ENCODE assay signal across 8 mouse cellular contexts in the genomic region with DNA sequence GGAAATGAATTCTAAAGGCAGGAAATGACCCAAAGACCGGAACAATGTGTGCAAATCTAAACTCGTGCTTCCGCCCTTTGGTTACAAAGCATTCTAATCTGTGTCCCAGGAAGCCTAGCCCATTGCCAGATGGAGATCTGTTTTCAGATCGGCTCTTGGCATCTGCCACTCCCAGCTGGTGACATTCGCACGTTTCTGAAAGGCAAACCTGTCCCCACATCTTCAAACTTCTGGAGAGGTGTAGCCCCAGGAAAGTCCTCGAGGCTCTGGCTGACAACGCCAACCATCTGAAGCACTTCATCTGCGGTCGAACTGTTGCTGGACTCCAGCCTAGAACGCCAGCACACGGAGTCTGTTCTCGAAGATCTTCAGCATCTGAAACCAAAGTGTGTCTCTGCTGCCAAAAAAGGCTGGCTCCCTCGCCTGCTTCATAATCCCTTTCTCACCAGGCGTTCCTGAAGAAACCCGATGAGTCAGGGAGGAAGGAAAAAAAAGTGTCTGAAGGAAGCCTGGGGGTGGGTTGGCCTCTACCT.
DNase-seq lines count a peak whose midpoint lies in the region; ATAC-seq and TF ChIP-seq lines count a peak whose summit lies in the region.

No protein-coding gene starts in this region.

- H3K36me3 ChIP-seq in stomach, postnatal 0 days (ENCODE audit: control insufficient read depth, insufficient read depth, low read length), result no peaks in the 10 kb centered on the region

- H3K27me3 ChIP-seq in stomach, postnatal 0 days (ENCODE audit: control insufficient read depth, insufficient read depth, low read length), result no peaks in the 10 kb centered on the region

- H3K4me2 ChIP-seq in stomach, postnatal 0 days (replicated peaks; ENCODE audit: low read depth), result peak overlapping the region; percentile 30

- TF ChIP-seq CTCF in stomach, postnatal 0 days (IDR thresholded peaks at IDR 0.05; ENCODE audit: low read depth), result no peak

- peak; percentile 44 for DNase-seq in adrenal gland, adult 2 months
- no peak for DNase-seq in adrenal gland, adult 8-10 months
- DNase-seq in frontal cortex, adult 2 months (ENCODE audit: extremely low spot score in 1 of 2, low spot score in 1 of 2), result peak; percentile 88 to 91
- DNase-seq in heart, postnatal 36 days, result peak; percentile 72 to 79
- DNase-seq in left cerebral cortex, adult 11 months (ENCODE audit: low spot score), result peak; percentile 67
- peak; percentile 90 for DNase-seq in lung, postnatal 36 days
- peak; percentile 53 for DNase-seq in stomach, postnatal 0 days (ENCODE audit: low spot score)

- no peak overlapping the region for H3K9ac ChIP-seq in stomach, postnatal 0 days (ENCODE audit: low read length)

- TF ChIP-seq EP300 in stomach, postnatal 0 days (optimal IDR thresholded peaks at IDR 0.05), result no peak

- 7% methylated on average over 16 of the region's 16 CpGs for WGBS in stomach, postnatal 0 days

- H3K4me1 ChIP-seq in brown adipose tissue, adult 24 weeks (ENCODE audit: control insufficient read depth, insufficient read depth, insufficient read length, low read length), result peaks cover 22% of the 10 kb centered on the region; the same call in 1 of the 2 replicates
- 0 out of 2 replicates have a peak, but pooled peaks cover 8% of the 10 kb centered on the region for H3K4me1 ChIP-seq in stomach, postnatal 0 days (replicated peaks; ENCODE audit: control insufficient read depth, insufficient read depth)

- ATAC-seq in stomach, postnatal 0 days (ENCODE audit: low FRiP score, low TSS enrichment), result peak; percentile 33; the same call in 1 of the 2 replicates

- intact Hi-C loops in heart, postnatal 36 days (cut with DNase I), result loop anchor here (2.0 to 5.0 kb wide), 3 partner anchors 49 to 119 kb away; no protein-coding TSS in a partner anchor

- no peaks in the 10 kb centered on the region for H3K9me3 ChIP-seq in stomach, postnatal 0 days (ENCODE audit: control insufficient read depth, low read length)

- H3K27ac ChIP-seq in brown adipose tissue, adult 24 weeks (replicated peaks; ENCODE audit: low read depth, low read length), result peak overlapping the region; percentile 99
- H3K27ac ChIP-seq in stomach, postnatal 0 days (replicated peaks), result peak overlapping the region; percentile 90

- H3K4me3 ChIP-seq in brown adipose tissue, adult 24 weeks (ENCODE audit: insufficient read depth, low read depth, low read length), result peak overlapping the region; percentile 44
- no peak overlapping the region for H3K4me3 ChIP-seq in stomach, postnatal 0 days (ENCODE audit: low read depth, low read length)
